Mouse (Mus musculus): ENCODE data around the gene Bclaf1. TPM values are rescaled to one million over a fixed set of nuclear protein-coding genes. Genes with fewer than 3 reads are reported as not detected.

The Bclaf1 gene
- polyA plus RNA-seq (2017; shearing (Covaris generic)): 100 to 1,000 TPM; 190 to 207 TPM

DNA sequence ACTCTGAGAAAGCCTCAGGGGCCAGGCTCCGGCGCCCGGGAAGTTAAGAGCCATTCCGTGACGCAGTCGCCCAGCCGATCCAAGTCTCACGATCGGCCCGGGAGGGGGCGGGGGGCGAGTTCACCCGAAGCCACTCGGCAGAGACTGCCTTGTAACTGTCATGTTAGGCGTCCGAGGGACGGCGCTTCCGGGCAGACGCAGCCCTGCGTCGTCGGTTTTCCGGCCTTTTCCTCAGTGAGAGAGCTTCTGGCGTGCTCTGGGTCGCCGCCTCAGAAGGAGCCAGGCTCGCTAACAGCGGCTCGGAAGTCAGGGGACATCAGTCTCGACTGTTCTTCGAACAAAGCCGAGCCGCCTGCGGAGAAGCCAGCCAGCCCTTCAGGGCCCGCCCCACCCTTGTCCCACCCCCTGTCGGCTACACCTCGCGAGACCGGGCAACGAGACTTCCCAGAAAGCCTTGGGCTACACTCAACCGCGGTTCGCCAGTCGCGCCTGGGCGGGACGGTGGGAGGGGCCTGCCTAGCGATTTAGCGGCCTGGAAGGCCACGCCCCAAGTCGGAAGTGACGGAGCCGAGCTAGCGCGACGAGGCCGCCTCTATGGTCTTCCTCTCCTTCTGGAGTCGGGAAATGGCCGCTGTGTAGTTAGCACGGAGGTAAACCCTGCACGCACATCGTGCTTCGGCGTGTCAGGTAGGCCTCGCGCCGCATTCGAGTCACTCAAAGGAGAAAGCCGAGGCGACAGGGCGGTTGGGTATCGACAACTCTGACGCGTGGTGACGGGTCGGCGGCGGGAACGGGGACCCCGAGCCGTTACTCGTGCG, at the start of gene Bclaf1:
Bclaf1 (plus strand) TSS at position 552 of the 818 bp plus-strand sequence.
- peak; percentile 77 for ATAC-seq

- no peak for ATAC-seq
Observed at GRCm38 (mm10) chr10:20262896-20263295, 49.4 kb upstream of the Bclaf1 start.

- ATAC-seq: no peak
Observed at GRCm38 (mm10) chr10:20264479-20264878, 47.8 kb upstream of the Bclaf1 start.

GRCm38 (mm10) chr10:20267032-20267431, 45.2 kb upstream of the Bclaf1 start:
- ATAC-seq: peak; percentile 97

DNA sequence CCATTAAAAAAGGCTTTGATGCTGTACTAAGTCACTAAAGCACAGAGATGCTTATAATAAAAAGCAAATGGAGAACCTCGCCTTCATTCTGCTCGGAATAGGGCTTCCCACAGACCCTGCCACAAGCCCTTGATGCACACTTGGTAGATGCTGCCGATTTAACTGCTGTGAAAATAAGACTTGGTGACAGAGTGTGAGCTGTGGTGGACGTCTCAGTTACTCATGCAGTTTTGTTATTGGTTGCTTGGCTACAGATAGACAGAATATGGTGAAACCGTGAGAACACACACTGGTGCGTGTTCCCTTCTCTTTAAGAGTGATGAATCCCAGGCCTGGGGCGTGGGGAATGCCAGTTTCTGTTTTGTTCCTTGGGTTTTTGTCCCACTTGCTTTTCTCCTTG, 43.3 kb upstream of the Bclaf1 start:
- ATAC-seq: no peak

- no peak for ATAC-seq
Observed at GRCm38 (mm10) chr10:20272380-20272779, 39.9 kb upstream of the Bclaf1 start.

DNA sequence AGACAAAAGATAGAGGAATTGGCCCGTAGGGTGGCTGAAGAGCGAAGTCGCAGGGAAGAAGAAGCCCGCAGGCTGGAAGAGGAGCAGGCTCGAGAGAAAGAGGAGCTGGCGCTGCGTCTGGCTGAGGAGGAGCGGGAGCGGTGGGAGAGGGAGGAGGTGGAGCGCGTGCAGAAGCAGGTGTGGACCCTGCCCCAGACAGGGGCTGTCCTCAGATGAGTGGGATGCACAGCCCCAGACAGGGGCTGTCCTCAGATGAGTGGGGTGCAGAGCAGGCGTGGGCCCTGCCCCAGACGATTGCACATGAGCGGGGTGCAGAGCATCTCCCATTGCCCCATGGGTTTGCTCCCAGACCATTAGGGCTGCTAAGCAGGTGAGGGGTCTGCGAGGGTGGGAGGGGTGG, 39.0 kb upstream of the Bclaf1 start:
- no peak for ATAC-seq

- ATAC-seq: no peak
Observed at GRCm38 (mm10) chr10:20274022-20274421, 38.2 kb upstream of the Bclaf1 start.

DNA sequence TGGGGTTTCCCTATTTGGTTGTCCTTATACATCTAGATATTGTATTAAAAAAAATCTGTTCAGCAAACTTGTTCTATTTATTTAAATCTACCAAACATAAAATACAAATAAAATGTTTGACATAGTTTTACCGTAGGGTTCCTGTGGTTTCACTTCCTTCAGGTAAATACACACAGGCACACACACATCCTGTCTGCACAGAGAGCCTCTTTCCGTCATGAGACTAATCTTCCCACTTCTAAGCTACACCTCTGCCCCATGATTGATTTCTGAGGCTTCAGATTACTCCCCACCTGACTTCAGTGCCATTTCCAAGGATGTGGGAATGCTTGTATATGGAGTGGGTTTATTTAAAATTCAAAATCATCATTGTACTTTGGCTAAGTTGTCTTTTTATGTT, 30.8 kb upstream of the Bclaf1 start:
- peak; percentile 98 for ATAC-seq

DNA sequence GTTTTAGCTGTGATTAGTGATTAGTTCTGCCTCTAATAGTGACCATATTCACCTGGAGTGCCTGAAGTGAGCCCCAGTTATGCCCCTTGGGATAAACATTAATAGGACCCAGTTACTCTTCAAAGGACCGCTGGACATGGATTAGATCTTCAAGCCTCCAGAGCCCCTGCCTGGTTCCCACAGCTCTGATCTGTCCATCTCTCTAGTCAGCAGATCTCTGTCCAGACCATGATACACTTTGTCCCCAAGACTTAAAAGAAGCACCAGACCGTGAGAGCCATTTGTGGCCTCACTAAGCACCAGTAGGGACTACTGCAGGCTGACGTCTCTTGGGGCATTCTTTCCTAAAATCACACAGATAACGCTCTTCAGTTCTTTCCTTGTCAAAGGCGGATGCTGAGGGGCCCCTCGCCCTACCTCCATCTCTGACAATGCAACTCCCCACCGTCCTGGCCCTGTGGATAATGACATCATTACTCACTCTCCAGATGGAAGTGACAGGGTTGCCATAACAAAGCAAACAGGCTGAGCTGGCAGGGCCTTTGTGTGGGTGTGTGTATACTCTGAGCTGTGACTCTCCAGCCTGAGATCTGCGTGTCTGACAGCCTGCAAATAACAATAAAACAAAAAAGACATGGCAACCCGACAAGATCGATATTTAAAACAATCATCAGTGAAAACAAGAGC, 26.8 kb upstream of the Bclaf1 start:
- no peak for ATAC-seq

DNA sequence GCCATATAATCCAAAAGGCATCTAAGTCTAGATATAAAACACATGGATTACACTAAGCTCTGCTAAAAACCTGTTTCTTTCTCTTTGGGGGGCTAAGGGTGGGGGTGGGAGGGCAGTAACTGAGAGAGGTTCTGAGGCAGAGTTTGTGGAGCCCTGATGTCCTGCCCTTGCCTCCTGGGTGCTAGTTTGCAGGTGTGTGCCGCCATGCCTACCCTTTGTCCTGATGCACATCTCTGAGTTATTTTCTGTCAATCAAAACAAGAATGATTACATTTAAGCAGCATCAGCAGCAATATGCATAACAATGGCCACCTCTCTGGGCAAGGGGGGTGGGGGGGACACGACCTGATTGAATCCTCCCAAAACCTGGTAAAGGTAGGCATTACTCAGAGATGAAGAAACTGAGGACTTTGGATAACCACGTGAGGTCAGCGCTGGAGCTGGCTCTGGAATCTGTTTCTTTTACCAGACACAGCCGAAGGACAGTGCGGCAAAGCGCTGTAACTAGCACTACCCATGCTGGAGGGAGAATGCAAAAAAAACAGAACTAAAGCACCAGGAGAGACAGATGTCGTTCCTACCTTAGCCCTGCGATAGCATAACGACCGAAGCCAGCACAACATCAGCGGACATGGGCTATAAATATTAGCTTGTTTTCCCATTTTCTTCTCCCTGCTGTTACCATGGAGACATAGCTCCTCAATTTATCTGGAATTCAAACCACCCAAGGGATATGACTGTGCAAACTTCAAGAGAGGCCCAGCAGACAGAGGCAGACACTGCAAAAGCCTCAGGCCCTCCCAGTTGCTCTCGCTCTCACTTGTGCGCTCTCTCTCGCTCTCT, 26.1 kb upstream of the Bclaf1 start:
- no peak for ATAC-seq

GRCm38 (mm10) chr10:20287369-20287768, 24.9 kb upstream of the Bclaf1 start:
- no peak for ATAC-seq

- peak; percentile 87 for ATAC-seq
Observed at GRCm38 (mm10) chr10:20290467-20290883, 21.8 kb upstream of the Bclaf1 start.

DNA sequence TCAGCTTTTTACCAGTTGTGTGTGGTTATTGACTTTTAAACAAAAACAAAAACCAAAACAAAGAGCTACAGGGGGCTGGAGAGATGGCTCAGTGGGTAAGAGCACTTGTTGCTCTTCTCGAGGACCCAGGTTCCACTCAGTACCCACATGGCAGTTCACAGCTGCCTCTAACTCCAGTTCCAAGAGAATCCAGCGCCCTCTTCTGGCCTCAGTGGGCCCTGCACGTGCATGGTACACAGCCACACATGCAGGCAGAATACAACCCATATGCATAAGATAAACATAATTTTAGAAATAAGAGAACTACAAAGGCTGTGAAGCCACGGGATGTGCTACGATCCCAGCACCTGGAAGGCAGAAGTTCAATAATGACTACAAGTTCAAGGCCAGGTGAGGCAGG, 16.3 kb upstream of the Bclaf1 start:
- no peak for ATAC-seq

DNA sequence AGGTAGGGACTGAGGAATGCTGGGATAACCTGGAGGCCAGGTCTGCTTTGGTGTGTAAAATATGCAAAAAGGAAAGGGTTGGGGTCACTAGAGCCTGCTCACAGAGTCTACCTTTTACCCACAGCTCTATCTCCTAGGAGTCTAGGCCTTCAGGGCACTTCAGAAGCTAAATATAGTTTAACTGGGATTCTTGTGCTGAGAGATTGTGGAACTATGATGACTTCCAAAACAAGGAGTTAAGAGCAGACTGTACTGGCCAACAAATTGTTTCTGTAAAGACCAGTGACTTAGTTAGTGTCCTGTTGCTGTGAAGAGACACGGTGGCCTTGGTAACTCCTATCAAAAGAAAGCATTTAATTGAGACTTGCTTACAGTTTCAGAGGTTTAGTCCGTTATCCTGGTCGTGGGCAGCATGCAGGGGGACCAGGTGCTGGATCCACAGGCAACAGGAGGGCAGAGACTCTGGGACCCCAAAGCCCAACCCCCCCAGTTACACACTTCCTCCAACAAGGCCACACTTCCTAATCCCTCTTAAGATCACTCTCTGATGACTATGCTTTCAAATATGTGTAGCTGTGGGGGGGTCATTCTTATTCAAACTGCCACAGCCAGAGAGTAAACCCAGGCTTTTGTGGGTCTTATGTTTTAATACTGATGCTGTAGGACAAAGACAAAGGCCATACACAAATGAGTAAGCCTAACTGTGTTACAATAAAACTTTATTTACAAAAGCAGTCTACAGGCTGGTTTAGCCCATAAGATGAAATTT, 13.9 kb upstream of the Bclaf1 start:
- ATAC-seq: no peak

DNA sequence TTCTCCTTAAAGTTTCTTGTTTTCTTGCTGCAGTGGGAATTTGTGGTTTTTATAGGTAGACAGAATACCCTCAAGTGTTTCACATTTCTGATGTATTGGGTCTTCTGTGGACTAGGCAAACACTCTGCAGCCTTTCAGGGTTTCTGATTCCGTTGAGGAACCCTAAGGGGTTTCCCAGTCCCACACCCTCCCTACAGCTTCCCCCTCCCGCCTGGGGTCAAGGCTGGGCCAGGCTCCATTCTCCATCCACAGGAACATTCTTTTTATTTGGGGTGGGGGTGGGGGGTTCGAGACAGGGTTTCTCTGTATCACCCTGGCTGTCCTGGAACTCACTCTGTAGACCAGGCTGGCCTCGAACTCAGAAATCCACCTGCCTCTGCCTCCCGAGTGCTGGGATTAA, 13.2 kb upstream of the Bclaf1 start:
- ATAC-seq: no peak

DNA sequence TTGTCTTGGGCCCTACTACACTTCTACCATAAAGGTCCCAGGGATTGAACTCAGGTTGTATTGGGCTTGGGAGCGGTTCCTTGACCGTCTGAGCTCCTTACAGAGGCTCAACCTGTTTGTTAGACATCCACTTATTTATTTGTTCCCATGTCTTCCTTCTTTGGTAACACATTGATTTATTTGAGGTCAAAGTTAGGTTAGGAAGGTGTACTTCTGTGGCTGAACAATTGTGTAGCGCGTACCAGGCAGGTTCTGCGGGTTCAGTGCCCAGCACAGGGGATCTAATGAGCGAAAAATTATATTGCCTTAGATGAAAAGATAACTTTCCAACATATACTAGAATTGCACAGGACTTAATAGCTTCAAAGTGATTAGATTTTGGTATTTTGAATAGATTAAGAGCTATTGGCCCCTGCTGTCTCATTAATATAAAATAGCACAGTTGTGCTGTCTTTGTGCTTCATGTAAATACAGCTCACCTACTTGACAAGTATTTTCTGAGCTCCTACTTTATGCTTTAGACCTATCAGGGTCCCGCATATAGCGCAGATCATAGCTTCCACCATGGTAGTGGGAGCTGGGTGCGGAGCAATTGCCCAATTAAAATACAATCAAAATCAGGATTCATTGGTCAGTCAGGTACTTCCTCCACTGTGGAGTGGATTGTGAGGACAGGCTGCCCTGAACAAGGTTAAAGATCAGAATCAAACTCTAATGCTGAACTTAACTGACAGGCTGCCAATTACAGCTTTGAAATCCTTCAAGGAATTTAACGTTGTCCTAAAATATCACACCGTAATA, 1.1 kb upstream of the Bclaf1 start:
- no peak for ATAC-seq

DNA sequence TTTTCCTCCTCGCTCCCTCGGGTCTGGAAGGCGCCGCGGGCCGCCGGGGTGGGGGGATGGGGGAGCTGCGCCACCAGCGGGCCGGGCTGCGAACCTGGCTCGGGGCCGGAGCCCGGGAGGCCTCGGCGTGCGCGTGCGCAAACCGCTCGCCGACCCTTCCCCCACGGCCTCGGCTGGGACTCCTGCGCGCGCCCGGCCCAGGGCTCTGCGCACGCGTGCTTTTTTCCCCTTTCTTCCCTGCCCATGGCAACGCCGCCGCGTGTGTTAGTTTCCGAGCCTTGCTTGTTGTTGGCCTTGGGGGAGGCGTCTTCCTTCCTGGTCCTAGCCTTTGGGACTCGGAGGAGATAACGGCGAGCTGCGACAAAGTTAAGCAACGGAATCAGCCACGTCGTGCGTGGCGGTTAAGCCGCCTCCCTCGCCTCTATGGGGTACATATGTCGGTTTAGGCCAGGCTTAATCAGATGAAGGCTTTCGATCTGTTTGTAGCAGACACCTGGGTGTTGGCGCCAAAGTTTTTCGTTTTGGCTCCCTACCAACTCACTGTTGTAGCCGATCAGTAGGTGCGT, 550 bp downstream of the Bclaf1 start:
- ATAC-seq: peak; percentile 57

GRCm38 (mm10) chr10:20313447-20313846, 1.2 kb downstream of the Bclaf1 start:
- no peak for ATAC-seq

DNA sequence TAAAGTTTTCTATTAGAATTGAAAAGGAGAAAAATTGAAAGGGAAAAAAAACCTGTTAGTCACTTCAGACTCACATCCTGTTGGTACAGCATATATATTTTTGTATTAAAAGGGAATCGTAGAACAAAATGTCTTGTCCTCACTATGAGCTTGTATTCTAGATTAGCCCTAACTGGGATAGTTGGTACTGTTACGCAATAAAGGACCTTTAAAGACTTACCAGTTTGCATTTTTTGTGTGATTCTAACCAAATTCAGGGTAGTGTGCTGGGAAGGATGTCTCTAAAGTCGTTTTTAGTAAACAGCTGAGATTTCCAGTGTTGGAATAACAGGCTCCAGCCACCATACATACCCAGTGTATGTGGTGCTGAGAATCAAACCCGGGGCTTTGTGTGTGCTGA, 1.7 kb downstream of the Bclaf1 start:
- no peak for ATAC-seq

DNA sequence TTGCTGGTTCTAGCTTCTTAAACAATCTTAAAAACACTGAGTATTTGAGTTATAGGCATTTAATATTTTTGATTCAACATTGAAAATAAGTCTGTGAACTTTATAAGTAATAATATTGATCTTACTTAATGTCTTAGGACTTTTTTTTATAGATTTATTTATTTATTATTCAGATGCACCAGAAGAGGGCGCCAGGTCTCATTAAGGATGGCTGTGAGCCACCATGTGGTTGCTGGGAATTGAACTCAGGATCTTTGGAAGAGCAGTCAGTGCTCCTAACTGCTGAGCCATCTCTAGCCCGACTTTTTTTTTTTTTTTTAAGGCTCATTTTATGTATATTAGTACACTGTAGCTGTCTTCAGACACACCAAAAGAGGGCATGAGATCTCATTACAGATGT, 2.5 kb downstream of the Bclaf1 start:
- ATAC-seq: no peak
